Mouse (Mus musculus) natural killer cell, adult 2 months (primary cell): Measurements from ENCODE around the gene Evi5.

ENCODE experiments used
- DNase-seq, 2 experiments: peaks; one replicate each; pipeline ENCODE4 v3.0.0; 2022; ENCODE audit warnings: low spot score in 2 of 2

The Evi5 gene

GRCm38 (mm10) chr5:107749229-107749916 is 125.5 kb downstream of the Evi5 start:
- no peak for DNase-seq

GRCm38 (mm10) chr5:107739023-107739422 is 135.9 kb downstream of the Evi5 start:
- no peak for DNase-seq

- no peak for DNase-seq
These were observed 136.6 kb downstream of the Evi5 start for GRCm38 (mm10) chr5:107738296-107738695.

GRCm38 (mm10) chr5:107736171-107736570 is 138.7 kb downstream of the Evi5 start:
- DNase-seq, result no peak

- no peak for DNase-seq
These were observed 143.1 kb downstream of the Evi5 start for GRCm38 (mm10) chr5:107731844-107732243.

- DNase-seq, result no peak
These were observed 143.5 kb downstream of the Evi5 start for GRCm38 (mm10) chr5:107731408-107731807.

GRCm38 (mm10) chr5:107727007-107727402 is 147.9 kb downstream of the Evi5 start:
- no peak for DNase-seq

GRCm38 (mm10) chr5:107726281-107727006 is 148.5 kb downstream of the Evi5 start:
- peak; percentile 30 to 40 for DNase-seq

GRCm38 (mm10) chr5:107725435-107726261 is 149.3 kb downstream of the Evi5 start, which contains the start of gene Gfi1:
Gfi1 (minus strand) TSS chr5:107726036.
- peak; percentile 63 to 86 for DNase-seq

GRCm38 (mm10) chr5:107724661-107725434 is 150.1 kb downstream of the Evi5 start:
- peak; percentile 20 to 41 for DNase-seq

GRCm38 (mm10) chr5:107723541-107724511 is 151.1 kb downstream of the Evi5 start:
- DNase-seq, result peak in 1 of 2 experiments; percentile 46

GRCm38 (mm10) chr5:107722661-107723532 is 152.0 kb downstream of the Evi5 start:
- DNase-seq, result peak in 1 of 2 experiments; percentile 26

GRCm38 (mm10) chr5:107721638-107722011 is 153.3 kb downstream of the Evi5 start:
- DNase-seq, result no peak

GRCm38 (mm10) chr5:107720991-107721637 is 153.8 kb downstream of the Evi5 start:
- no peak for DNase-seq

GRCm38 (mm10) chr5:107720511-107720910 is 154.4 kb downstream of the Evi5 start:
- DNase-seq, result peak; percentile 40 to 65

GRCm38 (mm10) chr5:107719786-107720185 is 155.1 kb downstream of the Evi5 start:
- DNase-seq, result no peak

- DNase-seq, result no peak
These were observed 155.7 kb downstream of the Evi5 start for GRCm38 (mm10) chr5:107719209-107719608.

- DNase-seq, result peak; percentile 21 to 84
These were observed 157.0 kb downstream of the Evi5 start for GRCm38 (mm10) chr5:107717871-107718361.

- no peak for DNase-seq
These were observed 163.2 kb downstream of the Evi5 start for GRCm38 (mm10) chr5:107711689-107712088.
